Mouse (Mus musculus) brain, embryonic 14.5 days (tissue): ENCODE results near the gene Zmynd19. TPM values are rescaled to one million over a fixed set of nuclear protein-coding genes. Genes with fewer than 3 reads are reported as not detected.

Experiments
- DNase-seq: peaks from one replicate; pipeline ENCODE4 v3.0.0-alpha.2; 2011; ENCODE audit warnings: low read depth
- CTCF ChIP-seq: fragments of 200-500 bp; IDR thresholded peaks from 2 replicates; pipeline ENCODE4 v1.5.1; 2012; ENCODE audit warnings: inconsistent platforms, mild to moderate bottlenecking, moderate library complexity, borderline replicate concordance; ENCODE audit not compliant: insufficient read depth, insufficient read length; ENCODE audit errors: extremely low read depth
- POLR2A ChIP-seq: fragments of 200-500 bp; IDR thresholded peaks from 2 replicates; pipeline ENCODE4 v1.6.1; 2012; ENCODE audit warnings: mild to moderate bottlenecking, inconsistent platforms, borderline replicate concordance; ENCODE audit not compliant: poor library complexity, insufficient read depth, insufficient read length, severe bottlenecking; ENCODE audit errors: extremely low read depth
- polyA plus RNA-seq: library from polyadenylated mRNA; depleted of rRNA; stranded (reverse); fragments of >200 nt; gene quantifications from 2 replicates; pipeline ENCODE4 v1.2.3, GENCODE M21; 2012

Zmynd19 gene
- polyA plus RNA-seq, 1 experiment: 43.1 TPM

DNA sequence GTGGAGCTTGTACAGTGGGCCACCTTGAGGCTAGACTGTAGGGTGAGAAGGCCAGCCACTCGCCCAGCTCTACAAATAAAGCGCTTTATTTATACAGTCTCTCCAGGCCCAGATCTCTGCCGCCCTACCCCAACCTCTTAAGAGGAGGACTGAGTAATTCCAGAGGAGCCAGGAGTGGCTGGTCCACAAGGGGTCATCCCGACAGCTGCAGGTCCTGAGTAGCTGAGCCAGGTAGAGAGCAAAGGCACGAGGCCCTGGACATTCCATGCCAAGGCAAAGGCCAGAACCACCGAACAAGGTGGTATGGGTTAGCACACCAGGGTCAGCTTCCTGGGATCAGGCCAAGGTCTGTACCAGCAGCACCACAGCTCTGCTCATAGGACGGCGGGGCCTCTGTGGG is 24.3 kb upstream of the Zmynd19 start:
- DNase-seq: no peak
- TF ChIP-seq POLR2A: no peak

DNA sequence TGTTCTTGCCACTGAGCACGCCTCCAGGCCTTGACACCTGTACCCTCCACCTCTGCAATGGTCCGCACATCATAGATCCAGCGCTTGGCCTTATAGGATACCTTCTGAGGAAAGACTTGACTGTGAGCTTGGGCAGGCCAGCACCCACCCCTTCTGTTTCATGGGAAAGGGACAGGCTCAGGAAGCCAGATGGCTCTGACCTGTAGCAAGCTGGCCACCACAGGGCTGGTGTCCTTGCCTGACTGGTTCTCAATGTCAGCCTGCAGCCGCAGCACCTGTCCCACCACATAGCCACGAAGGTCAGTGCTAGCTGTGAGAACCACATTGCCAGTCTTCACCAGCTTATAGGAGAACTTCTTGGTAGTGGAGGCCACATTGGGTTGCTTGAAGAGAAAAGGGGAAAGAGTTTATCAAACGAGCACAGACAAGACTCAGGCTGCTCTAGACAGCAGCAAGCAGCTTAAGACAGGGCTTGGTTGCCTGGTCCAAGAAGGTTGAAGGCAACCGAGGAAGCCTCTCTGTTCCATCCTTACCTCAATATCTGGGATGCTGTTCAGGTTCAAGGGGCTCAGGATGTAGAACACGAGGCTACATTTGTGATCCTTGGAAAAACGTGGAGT is 23.1 kb upstream of the Zmynd19 start:
- TF ChIP-seq POLR2A (no peak), CTCF (no peak)
- no peak for DNase-seq

DNA sequence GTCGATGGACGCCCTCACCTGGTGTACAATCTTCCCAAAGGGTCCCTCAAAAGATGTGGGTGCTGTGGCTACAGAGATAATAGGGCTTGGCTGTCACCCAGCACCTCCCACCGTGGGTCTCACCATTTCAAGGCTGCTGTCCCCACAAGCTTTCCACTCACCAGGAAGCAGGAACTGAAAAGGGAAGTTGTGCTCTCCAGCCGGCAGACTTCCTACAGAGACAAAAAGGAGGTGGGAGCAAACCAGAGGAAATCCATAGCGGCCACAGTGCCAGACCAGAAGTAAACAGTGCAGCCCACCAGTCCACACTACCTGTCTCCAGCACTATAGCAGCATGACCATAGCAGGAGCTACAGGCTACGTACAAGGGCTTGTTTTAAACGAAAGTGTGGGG is 22.6 kb upstream of the Zmynd19 start:
- TF ChIP-seq POLR2A (no peak), CTCF (no peak)
- DNase-seq: no peak

DNA sequence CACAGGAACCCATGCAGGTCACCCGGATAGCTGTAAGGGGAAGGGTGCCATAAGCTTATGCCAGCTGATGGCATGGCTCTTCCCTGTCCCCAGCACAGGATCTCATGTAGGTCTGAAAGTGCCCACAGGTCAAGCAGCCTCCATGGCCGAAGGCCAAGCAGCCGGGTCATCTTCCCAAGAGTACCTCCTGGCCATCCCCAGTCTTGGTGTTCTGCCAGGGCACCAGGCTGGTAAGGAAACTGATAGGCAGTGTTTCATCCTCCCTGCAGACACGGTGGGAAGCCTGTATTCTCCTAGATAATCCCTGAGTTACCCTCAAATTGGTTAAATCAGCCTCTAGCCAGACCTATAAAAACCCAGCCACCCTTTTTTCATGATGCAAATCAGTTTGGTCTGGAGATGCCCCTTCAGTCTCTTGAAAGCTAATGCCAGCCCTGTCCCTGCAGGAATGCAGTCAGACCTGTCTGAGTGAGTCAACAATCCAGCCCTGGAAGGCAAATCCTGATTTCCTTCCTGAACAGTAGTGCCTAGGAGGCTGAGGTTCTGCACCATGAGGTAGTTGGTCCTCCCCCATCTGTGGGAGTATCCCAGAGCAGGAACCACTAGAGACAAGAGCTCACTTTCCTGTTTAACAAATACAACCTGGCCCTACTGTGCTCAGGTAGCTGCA is 21.6 kb upstream of the Zmynd19 start:
- DNase-seq: no peak
- TF ChIP-seq CTCF (no peak), POLR2A (no peak)

DNA sequence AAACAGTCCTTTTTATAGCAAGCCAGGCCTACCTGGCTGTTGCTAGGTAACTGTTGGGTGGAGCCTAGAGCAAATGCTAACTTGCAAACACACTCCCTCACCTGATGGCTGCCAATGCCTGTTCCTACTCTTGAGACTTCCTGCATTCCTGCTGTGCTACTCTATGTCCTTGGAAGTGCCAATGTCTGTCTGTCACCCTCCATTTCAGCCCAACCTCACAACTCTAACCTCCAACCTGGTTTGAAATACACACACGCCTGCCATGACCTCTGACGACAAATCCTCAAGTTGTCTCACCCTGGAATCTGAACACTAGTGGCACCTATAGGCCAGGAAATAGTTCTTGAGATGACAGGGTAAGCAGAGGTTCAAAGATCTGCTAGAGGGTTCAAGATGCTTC is 20.5 kb upstream of the Zmynd19 start:
- DNase-seq: no peak
- TF ChIP-seq POLR2A (no peak), CTCF (no peak)

DNA sequence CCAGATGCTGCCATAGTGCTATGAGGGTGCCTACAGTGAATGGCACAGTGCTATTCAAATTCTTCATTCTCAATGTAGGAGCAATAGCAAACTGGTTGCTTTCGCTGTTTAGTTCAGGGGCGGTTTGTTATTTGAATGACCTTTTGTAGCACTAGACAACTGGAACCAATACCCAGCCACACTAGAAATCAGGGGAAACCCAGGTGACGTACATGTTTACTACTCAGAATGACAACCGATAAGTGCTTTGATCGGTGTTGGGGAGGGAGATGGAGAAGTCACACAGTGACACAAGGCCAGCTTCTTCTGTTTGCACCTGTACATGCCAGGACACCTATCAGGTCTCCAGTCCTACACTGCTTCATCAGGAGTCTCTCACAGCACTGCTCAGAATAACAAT is 20.0 kb upstream of the Zmynd19 start:
- TF ChIP-seq POLR2A (no peak), CTCF (no peak)
- no peak for DNase-seq

DNA sequence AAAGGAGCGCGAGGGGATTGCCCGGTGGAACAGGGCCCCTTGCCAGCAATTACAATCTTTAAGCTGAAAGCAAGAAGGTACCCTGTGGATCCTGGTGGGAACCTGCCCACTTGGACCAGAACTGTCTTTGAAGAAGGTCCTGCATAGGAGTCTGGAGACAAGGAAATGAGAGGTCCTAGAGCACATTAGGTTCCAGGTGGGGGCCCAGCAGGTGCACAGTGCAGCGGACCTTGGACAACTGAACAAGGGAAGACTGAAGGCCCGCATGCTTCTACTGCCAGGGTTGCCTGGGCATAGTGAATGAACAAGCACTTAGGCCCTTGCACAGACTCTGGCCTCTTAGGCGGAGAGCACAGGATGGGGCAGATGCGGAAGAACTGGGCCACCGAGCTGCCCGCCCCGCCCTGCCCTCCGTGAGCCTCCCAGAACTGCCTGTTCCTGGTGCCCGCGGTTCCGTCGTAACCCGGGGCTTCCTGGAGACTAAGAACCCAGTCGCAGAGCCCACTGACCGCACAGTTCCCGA is 15.1 kb upstream of the Zmynd19 start:
- TF ChIP-seq CTCF: no peak
- no peak for TF ChIP-seq POLR2A

DNA sequence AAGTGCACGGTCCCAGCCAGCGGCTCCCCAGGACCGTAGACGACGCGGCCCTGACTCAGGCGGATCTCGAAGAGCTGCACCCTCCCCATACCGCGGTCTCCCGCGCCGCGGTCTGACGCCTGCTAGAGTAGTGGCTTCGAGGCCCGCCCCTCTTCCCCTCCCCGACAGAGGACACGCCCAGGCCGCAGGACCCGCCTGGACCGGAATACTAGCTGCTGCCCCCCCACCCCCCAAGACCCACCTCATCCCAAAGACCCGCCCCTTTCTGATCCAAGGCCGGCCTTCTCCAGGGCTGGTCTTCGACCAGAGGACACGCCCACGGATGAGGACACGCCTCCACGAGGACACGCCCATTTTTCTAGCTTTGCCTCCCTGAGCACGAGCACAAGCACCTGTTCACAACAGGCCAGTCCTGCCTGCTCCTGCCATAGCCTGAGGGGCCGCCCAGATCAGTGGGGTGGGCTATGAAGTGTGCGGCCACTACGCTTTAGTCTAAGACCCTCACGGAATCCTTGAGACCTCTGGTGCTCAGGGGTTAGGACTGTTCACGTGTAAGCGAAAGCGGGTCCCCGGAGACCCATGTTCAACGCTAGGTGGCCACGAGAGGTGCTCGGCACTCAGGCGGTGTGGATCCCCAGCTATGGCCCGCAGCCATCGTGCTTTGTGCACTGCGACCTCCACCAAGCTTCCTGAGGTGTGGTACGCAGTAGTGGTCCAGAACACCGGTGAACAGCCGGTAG is 14.4 kb upstream of the Zmynd19 start, which contains the start of gene Arrdc1:
Arrdc1 (minus strand) TSS at position 196 of the 740 bp plus-strand sequence.
- TF ChIP-seq POLR2A: peak; percentile 47; the same call in 1 of the 2 replicates
- TF ChIP-seq CTCF: peak; percentile 43; the same call in 1 of the 2 replicates

More for the DNA sequence above, 15.1 kb upstream of the Zmynd19 start:
- no peak for DNase-seq

DNA sequence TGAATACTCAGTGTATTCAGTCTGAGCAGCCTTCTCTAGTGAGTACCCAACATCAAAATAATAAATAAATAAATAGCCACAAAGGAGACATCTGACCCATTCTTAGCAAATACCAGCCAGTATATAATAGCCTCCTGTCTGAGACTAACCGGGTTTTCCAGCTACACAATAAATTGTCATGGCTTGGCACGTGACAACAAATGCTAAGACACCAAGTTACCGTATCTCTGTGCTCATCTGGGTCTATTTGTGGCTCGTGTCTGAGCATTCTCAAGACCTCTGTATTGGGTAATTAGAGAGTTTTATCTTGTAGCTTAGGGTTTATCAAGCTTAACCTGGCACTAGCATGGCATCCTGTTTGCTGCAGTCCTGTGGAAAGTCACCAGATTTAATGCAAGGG is 7.5 kb upstream of the Zmynd19 start:
- TF ChIP-seq POLR2A (no peak), CTCF (no peak)
- no peak for DNase-seq

More for the DNA sequence above, 14.4 kb upstream of the Zmynd19 start, which contains the start of gene Arrdc1:
- DNase-seq: peak; percentile 96

DNA sequence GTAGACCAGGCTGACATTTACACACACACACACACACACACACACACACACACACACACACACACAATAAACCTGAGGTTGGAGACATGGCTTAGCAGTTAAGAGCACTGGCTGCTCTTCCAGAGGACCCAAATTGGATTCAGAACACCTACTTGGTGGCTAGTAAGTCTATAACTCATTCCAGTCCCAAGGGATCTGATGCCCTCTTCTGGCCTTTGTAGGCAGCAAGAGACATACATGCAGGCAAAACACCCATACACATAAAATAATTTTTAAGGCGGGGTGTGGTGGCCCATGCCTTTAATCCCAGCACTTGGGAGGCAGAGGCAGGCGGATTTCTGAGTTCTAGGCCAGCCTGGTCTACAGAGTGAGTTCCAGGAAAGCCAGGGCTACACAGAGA is 5.3 kb upstream of the Zmynd19 start:
- DNase-seq: peak; percentile 63

DNA sequence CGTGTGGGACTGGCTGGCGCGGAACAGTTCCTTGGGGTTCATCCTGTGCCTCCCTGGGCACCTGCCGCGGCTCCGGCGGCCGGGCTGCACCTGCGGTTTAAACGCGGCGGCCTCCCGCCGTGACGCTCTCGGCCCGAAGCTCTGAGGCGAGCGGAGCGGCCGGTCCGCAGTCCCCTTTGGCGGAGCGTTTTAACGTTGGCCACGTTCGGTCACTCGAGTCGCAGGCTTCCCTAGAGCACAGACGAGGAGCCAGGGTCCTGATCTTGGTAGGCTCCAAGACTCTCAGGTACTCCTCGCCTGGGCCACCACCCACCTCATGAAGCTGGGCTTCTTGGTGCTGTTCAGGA is 570 bp downstream of the Zmynd19 start:
- DNase-seq: peak; percentile 18
- TF ChIP-seq POLR2A (no peak), CTCF (no peak)
